Mouse (Mus musculus) limb, embryonic 11.5 days (tissue): ENCODE results near the gene Col6a5. TPM values are rescaled to one million over a fixed set of nuclear protein-coding genes. Genes with fewer than 3 reads are reported as not detected.

ENCODE experiments used
- polyA plus RNA-seq: library from polyadenylated mRNA; unstranded; fragments of >200 nt; fragmentation: Nextera tagmentation; extraction: Ambion mirVana; gene quantifications from 2 replicates; pipeline ENCODE4 v1.2.1, GENCODE M21; 2014

Col6a5 gene
- polyA plus RNA-seq, 1 experiment from 2014 or later, result 0.19 TPM

Other genes with a start within 250 kb of the Col6a5 start
- gene Col6a6, start 132.5 kb downstream of the Col6a5 start, polyA plus RNA-seq, result 0.23 and 0.37 TPM in 2 replicates
- gene Col6a4, start 136.1 kb upstream of the Col6a5 start, polyA plus RNA-seq, result not detected in 2 replicates
- gene Glyctk, start 197.5 kb upstream of the Col6a5 start, polyA plus RNA-seq, result 1.2 and 2.1 TPM in 2 replicates
- gene Wdr82, start 210.3 kb upstream of the Col6a5 start, polyA plus RNA-seq, result 26.4 and 31.3 TPM in 2 replicates
- 42.2 and 42.4 TPM in 2 replicates for gene Ppm1m, start 239.1 kb upstream of the Col6a5 start, polyA plus RNA-seq
- 66.5 and 68.5 TPM in 2 replicates for gene Twf2, start 242.5 kb upstream of the Col6a5 start, polyA plus RNA-seq